Mouse (Mus musculus) layer of hippocampus, postnatal 36 days (tissue): ENCODE data around the gene Hspa12b. TPM values are rescaled to one million over a fixed set of nuclear protein-coding genes. Genes with fewer than 3 reads are reported as not detected.

Experiments used
- DNase-seq, 2 experiments: peaks; one replicate each; pipeline ENCODE4 v3.0.0; 2022
- total RNA-seq, 2 experiments: library from RNA; stranded (reverse); gene quantifications; 2 replicates each; pipeline ENCODE4 v1.2.3; 2021

Hspa12b gene
- total RNA-seq, 2 experiments from 2014 or later: 7.5 to 9.1 TPM

GRCm38 (mm10) chr2:131129836-131130235 is 2.8 kb downstream of the Hspa12b start:
- no peak for DNase-seq

- no peak for DNase-seq
Observed at GRCm38 (mm10) chr2:131130849-131131248, 3.8 kb downstream of the Hspa12b start.

GRCm38 (mm10) chr2:131132111-131132888 is 5.2 kb downstream of the Hspa12b start:
- no peak for DNase-seq

DNA sequence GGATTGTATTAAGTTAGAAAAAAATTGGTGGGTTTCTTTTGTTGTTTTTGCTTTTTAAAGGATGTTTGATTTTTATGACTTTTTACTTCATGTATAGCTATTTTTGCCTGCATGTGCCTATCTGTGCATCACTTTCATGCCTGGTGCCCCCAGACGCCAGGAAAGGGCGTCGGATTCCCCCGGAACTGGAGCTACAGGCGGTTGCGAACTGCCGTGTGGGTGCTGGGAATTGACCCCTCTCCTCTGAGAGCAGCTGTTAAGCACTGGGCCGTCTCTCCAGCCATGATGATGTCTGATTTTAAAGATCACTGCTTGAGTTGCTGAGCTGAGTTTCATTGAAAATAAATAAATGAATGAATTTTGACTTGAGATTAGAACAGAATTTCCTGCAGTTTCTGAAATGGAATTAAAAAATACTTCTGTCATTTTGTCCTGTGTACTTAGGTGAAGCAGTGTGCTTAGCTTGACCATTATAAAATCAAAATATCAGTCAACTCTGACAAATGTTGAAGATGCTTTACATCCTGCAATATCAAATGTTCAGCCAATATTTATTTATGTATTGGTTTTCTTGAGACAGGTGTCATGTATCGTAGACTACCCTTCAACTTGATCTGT is 6.0 kb downstream of the Hspa12b start, which contains the start of gene Gm11037:
Gm11037 (plus strand) TSS at position 568 of the 618 bp plus-strand sequence.
- no peak for DNase-seq

GRCm38 (mm10) chr2:131134381-131134780 is 7.3 kb downstream of the Hspa12b start:
- DNase-seq: no peak

GRCm38 (mm10) chr2:131134826-131135400 is 7.8 kb downstream of the Hspa12b start:
- no peak for DNase-seq

- no peak for DNase-seq
Observed at GRCm38 (mm10) chr2:131135521-131136139, 8.6 kb downstream of the Hspa12b start.

GRCm38 (mm10) chr2:131138296-131138695 is 11.2 kb downstream of the Hspa12b start:
- DNase-seq: no peak

DNA sequence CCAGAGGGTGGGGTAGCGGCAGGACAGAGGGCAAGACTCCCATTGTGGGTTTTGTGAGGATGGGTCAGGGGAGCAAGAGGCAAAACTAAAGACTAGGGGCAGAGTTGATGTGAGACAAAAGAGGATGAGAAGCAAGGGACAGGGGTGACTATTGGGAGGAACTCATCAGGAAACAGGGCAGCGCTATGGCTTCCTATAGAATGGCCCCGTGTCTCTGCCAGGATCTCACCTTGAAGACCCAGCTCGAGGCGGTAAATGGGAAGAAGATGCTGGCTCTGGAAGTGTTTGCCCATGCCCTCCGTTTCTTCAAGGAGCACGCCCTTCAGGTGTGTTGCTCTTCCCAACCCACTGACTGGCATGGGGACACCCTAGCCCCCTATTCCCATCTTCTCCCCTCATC is 11.7 kb downstream of the Hspa12b start:
- no peak for DNase-seq

- DNase-seq: no peak
Observed at GRCm38 (mm10) chr2:131139287-131139686, 12.2 kb downstream of the Hspa12b start.

DNA sequence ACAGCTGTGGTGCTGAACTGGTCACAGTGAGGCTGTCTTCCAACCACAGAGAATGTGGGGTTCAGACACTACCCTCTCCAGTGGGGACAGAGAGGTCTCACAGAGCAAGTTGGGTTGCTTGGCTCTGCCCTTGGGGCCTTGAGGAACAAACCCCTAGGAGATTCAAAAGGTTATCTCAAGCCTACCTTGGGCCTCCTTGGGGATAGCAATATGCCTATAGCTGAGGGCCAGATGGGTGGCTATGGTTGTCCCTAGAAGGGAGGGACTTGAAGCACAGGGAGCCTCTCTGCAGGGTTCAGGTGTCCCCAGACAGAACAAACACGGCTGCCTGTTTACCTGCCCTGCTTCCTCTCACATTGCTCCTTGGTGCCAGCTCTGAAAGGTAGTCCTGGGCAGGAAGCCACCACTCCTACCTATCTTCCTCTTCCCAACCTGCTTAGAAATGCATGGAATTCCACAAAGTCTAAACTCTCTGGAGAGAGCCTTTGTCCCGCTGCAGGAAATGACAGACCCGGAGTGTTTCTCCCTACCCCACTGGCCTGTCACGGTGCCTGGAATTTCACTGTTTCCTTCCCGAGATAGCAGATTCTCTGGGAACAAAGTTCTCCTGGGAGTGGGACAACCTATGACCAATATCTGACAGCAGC is 12.9 kb downstream of the Hspa12b start:
- DNase-seq: no peak

DNA sequence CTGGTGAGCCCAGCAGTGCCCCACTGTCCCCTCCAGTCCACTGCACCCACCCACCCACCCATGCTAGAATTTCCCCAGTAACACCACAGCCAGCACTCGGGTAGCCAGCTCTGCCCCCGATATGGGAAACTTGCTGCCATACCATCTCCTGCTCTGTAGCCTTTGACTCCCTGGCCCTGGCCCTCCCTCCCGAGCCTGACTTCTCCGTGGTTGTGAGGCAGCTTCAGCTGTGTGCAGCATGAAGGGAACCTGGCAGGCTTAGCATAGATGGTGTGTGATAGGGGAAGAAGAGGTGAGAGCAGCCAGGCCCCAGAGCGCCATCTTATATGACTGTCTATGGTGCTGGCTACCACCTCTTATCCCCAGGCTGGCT is 13.4 kb downstream of the Hspa12b start:
- no peak for DNase-seq

- no peak for DNase-seq
Observed at GRCm38 (mm10) chr2:131141336-131141986, 14.4 kb downstream of the Hspa12b start.

DNA sequence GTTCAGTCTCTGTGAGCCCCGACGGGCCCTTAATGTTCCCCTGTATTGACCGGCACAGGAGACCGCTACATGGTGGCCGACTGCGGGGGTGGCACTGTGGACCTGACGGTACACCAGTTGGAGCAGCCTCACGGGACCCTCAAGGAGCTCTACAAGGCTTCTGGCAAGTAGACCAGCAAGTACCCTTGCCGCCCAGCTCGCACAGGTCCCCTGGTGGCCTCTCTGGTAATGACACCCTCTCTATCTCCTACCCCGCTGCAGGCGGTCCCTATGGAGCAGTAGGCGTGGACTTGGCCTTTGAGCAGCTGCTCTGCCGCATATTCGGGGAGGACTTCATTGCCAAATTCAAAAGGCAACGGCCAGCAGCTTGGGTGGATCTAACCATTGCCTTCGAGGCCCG is 15.5 kb downstream of the Hspa12b start:
- peak; percentile 32 to 46 for DNase-seq

DNA sequence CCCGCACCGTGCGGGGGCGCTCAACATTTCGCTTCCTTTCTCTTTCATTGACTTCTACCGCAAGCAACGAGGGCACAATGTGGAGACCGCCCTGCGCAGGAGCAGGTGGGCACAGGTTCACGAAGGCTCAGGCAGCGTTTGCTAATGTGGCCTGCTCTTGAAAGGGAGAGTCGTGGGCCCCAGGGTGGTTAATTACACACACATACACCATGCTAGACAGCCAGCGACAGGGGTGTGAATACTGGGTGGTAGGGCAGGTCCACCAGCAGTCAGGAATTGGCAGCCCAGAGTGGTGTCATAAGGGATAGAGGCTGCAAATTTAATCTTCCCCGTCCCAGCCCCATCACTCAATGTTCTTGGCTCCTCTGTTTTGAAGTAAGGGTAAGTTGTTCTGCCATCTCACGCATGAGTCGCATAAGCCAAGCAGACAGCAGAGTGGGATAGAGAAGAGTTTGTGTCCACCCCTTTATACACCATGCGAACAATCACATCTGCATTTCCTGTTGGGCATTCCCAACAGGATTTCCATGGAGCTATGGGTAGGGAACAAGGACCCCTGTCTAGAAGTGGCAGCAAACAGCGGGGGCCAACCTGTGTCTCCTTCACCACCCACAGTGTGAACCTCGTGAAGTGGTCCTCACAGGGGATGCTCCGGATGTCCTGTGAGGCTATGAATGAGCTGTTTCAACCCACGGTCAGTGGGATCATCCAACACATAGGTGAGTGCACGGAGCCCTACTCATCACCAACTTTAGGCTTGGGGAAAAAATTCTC is 16.1 kb downstream of the Hspa12b start:
- no peak for DNase-seq

DNA sequence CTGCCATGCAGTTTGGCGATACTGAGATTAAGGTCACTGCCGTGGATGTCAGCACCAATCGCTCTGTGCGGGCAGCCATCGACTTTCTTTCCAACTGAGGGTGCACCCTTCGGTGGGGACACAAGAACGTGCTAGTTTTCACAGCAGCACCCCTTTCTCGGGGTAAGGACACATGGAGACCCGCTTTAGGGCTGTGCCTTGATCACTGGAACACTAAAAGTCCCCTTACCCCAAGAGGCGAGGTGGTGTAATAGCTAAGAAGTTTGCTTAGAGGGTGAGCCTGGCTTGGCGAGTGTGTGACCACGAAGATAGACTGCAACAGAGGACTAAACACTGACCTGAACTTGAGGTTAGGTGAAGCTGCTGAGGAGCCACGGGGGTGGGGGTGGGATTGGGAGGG is 18.0 kb downstream of the Hspa12b start:
- no peak for DNase-seq

DNA sequence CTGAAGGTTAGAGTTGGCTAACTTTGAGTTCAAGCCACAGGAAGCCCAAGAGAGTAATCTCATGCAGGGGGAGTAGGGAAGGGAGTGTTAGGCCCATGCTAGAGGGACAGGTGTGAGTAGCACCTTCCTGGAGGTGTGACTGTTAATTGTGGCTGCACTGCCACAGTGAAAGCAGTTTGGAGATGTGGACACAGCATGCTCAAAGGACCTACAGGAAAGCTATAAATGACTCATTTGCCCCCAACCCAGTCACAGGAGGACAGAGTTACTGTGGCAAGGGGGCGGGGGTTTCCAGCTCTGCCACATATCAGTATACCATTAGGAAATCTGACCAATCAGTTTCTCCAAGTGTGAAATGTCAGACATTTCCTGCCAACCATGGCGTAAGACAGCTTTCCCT is 18.5 kb downstream of the Hspa12b start:
- no peak for DNase-seq

- no peak for DNase-seq
Observed at GRCm38 (mm10) chr2:131146193-131147042, 19.3 kb downstream of the Hspa12b start.

GRCm38 (mm10) chr2:131147043-131147365 is 19.9 kb downstream of the Hspa12b start:
- DNase-seq: no peak
